Mouse (Mus musculus) gastrocnemius, postnatal 4 days (tissue): ENCODE results near the gene Nat8. TPM values are rescaled to one million over a fixed set of nuclear protein-coding genes. Genes with fewer than 3 reads are reported as not detected.
A peak's percentile ranks its signal among the peaks of the same experiment; 100 is the strongest.
"Not testable (repeated sequence)": the region's sequence is repeated elsewhere in the genome, so short reads cannot be mapped to it uniquely, and the experiment has no call there.

Source experiments
- DNase-seq, 2 experiments: peaks; one replicate each; pipeline ENCODE4 v3.0.0; 2021 to 2022; ENCODE audit warnings: low spot score in 2 of 2, mixed read lengths in 2 of 2
- microRNA-seq: library from miRNA; unstranded; fragments of <30 nt; microRNA quantifications from one replicate; pipeline ENCODE4 v1.2.0, GENCODE M21; 2021
- total RNA-seq, 2 experiments: library from RNA; stranded (reverse); gene quantifications; 2 replicates each; pipeline ENCODE4 v1.2.3; 2021

Gene Nat8
- total RNA-seq, 2 experiments from 2014 or later: not detected

- peak; percentile 31 to 49 for DNase-seq
Observed at GRCm38 (mm10) chr6:85836827-85837226, 4.9 kb upstream of the Nat8 start.

- not testable (repeated sequence) for DNase-seq
Observed at GRCm38 (mm10) chr6:85836098-85836497, 4.2 kb upstream of the Nat8 start.

- not testable (repeated sequence) for DNase-seq
Observed at GRCm38 (mm10) chr6:85835104-85835503, 3.2 kb upstream of the Nat8 start.

- not testable (repeated sequence) for DNase-seq
Observed at GRCm38 (mm10) chr6:85834504-85835100, 2.7 kb upstream of the Nat8 start.

- DNase-seq: no peak
Observed at GRCm38 (mm10) chr6:85829462-85829861, 2.4 kb downstream of the Nat8 start.

- DNase-seq: no peak
Observed at GRCm38 (mm10) chr6:85825886-85826285, 6.0 kb downstream of the Nat8 start.

GRCm38 (mm10) chr6:85823382-85824090, 8.3 kb downstream of the Nat8 start:
- DNase-seq: no peak

- no peak for DNase-seq
Observed at GRCm38 (mm10) chr6:85822286-85822685, 9.6 kb downstream of the Nat8 start.

GRCm38 (mm10) chr6:85820837-85821236, 11.0 kb downstream of the Nat8 start, which contains the start of the genes Nat8f6 and Nat8f5:
Nat8f6 (minus strand) TSS chr6:85820954.
Nat8f5 (minus strand) TSS chr6:85820972.
- DNase-seq: no peak

- DNase-seq: no peak
Observed at GRCm38 (mm10) chr6:85818338-85818737, 13.5 kb downstream of the Nat8 start.

- DNase-seq: no peak
Observed at GRCm38 (mm10) chr6:85813339-85813738, 18.5 kb downstream of the Nat8 start.

GRCm38 (mm10) chr6:85810942-85811537, 20.8 kb downstream of the Nat8 start:
- DNase-seq: not testable (repeated sequence)

GRCm38 (mm10) chr6:85810514-85810913, 21.4 kb downstream of the Nat8 start:
- not testable (repeated sequence) for DNase-seq

GRCm38 (mm10) chr6:85809784-85810183, 22.1 kb downstream of the Nat8 start:
- not testable (repeated sequence) for DNase-seq

- DNase-seq: not testable (repeated sequence)
Observed at GRCm38 (mm10) chr6:85803180-85803579, 28.7 kb downstream of the Nat8 start.

Small RNA genes lying within 50 kb of the gene (microRNA-seq; reads per million reads assigned to microRNA genes)
- gene Mir6375: not detected

Other genes starting within 250 kb of the Nat8 start
- gene Alms1, start 244.6 kb downstream of the Nat8 start, total RNA-seq: 1 to 10 TPM; 6.1 to 6.5 TPM
- under 1 TPM in 1 of 2 experiments, not detected in 1; 0.15 TPM for gene Nat8f7, start 118.9 kb downstream of the Nat8 start, total RNA-seq
- gene Nat8f3, start 66.3 kb downstream of the Nat8 start, total RNA-seq: under 1 TPM in 1 of 2 experiments, not detected in 1; 0.18 TPM
- not detected for gene Nat8f6, start 11.1 kb downstream of the Nat8 start, total RNA-seq
- not detected for gene Nat8f5, start 11.1 kb downstream of the Nat8 start, total RNA-seq
- gene Nat8f2, start 37.1 kb upstream of the Nat8 start, total RNA-seq: under 1 TPM; 0.08 to 0.20 TPM
- 1 to 10 TPM; 1.0 to 1.5 TPM for gene Nat8f4, start 72.8 kb upstream of the Nat8 start, total RNA-seq
- gene Tprkb, start 79.8 kb upstream of the Nat8 start, total RNA-seq: 10 to 100 TPM; 25.7 to 25.8 TPM
- 1 to 10 TPM; 1.6 to 1.9 TPM for gene Nat8f1, start 83.6 kb upstream of the Nat8 start, total RNA-seq
- gene Dusp11, start 129.6 kb upstream of the Nat8 start, total RNA-seq: 10 to 100 TPM; 61.6 to 72.7 TPM
- gene Figla, start 184.1 kb upstream of the Nat8 start, total RNA-seq: not detected
- 1 to 10 TPM in 1 of 2 experiments, under 1 TPM in 1; 0.74 to 1.2 TPM for gene Add2, start 196.6 kb upstream of the Nat8 start, total RNA-seq